Mouse (Mus musculus) urinary bladder, postnatal 10 days (tissue): ENCODE measurements around the gene Kansl1.
"Not testable (repeated sequence)": the region's sequence is repeated elsewhere in the genome, so short reads cannot be mapped to it uniquely, and the experiment has no call there.

ENCODE experiments used
- DNase-seq: peaks from one replicate; pipeline ENCODE4 v3.0.0; 2022; ENCODE audit warnings: low spot score

The Kansl1 gene

GRCm38 (mm10) chr11:104468751-104469268 lies at the start of gene Kansl1:
Kansl1 (minus strand) TSS chr11:104468861.
- no peak for DNase-seq

DNA sequence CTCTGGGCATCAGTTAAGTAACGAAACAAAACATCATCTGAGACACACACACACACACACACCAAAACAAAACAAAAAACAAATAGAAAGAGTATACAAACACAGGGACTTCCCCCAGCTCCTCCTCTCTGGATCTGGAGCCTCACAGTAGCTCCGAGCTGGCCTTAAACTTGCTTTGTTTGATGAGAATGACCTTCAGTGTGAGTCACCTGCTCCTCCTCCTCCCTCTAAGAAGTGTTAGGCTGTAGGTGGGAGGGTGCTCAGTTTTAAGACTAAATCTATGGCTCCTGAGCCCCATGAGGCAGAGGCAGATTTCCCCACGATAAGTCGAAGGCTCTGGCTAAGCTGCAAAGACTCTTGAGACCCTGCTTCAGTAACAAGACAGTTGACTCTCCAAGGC lies 43.8 kb upstream of the Kansl1 start:
- no peak for DNase-seq

GRCm38 (mm10) chr11:104510606-104511005 lies 41.9 kb upstream of the Kansl1 start:
- DNase-seq: no peak

DNA sequence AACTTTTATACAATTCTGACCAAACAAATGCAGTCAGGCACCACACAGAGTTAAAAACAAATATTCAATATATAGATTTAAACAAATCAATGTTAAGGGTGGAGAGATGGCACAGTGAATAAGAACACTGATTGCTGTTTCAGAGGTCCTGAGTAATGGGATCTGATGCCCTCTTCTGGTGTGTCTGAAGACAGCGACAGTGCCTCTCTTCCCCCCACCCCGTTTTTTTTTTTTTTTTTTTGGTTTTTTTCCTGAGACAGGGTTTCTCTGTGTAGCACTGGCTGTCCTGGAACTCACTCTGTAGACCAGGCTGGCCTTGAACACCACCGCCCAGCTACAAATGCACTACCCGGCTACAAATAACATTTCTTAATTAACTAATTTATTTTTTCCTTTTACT lies 39.8 kb upstream of the Kansl1 start:
- DNase-seq: no peak

- no peak for DNase-seq
These were observed 19.6 kb upstream of the Kansl1 start for GRCm38 (mm10) chr11:104488292-104488691.

DNA sequence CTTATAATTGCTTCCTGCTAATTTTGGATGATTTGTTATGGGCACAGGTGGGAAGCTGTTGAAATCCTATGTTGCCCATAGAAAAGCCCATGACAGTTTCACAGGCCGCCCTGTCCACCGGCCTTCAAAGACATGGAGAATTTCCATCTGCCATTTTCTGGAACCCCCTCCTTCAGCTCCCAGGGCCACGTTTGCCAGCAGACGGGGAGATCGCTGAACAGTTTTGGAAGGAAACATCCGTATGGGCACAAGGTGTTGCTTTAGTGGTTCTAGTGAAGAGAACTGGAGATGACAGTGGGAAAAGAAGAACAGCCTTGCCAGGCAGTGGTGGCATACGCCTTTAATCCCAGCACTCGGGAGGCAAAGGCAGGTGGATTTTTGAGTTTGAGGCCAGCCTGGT lies 13.3 kb upstream of the Kansl1 start:
- DNase-seq: no peak

- no peak for DNase-seq
These were observed 10.8 kb upstream of the Kansl1 start for GRCm38 (mm10) chr11:104479505-104479904.

DNA sequence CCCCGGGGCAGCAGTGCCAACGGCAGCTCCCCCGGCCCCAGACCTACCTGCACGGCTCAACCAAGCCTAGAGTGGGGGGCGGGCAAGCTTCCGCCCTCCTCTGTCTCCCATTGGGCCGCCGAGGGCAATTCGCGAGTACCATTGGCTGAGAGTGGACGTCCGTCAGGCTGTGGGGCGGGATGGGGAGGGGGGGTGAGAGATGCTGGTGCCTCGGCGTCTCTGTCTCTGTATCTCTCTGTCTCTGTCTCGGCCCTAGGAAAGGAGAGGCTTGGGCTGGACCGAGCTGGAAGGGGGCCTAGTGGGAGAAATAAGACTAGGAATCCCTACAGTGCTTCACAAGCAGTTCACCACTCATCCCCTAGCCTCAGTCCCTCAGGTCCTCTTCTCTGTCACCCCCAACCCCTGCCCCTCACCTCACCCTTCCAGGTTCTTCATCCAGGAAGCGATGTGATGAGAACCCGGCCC lies 742 bp upstream of the Kansl1 start:
- peak; percentile 70 for DNase-seq

DNA sequence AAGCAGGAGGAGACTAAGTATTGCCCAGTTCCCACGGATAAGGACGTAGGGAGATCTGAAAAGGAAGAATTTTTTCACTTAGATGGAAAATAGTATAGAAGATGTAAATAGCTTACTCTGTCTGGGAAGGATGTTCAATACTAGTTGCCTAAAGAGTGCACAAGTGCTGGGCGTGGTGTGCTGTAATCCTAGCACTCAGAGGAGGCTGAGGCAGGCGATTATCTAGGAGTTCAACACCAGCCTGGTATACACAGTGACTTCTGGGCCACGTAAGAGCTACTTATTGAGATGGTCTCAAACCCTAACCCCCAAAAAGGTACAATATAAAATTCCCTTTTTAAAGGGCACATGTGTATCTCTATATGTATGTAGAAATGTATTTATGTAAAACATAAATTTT lies 963 bp downstream of the Kansl1 start:
- DNase-seq: no peak

- no peak for DNase-seq
These were observed 7.1 kb downstream of the Kansl1 start for GRCm38 (mm10) chr11:104461551-104461950.

GRCm38 (mm10) chr11:104459671-104460070 lies 9.0 kb downstream of the Kansl1 start:
- DNase-seq: no peak

DNA sequence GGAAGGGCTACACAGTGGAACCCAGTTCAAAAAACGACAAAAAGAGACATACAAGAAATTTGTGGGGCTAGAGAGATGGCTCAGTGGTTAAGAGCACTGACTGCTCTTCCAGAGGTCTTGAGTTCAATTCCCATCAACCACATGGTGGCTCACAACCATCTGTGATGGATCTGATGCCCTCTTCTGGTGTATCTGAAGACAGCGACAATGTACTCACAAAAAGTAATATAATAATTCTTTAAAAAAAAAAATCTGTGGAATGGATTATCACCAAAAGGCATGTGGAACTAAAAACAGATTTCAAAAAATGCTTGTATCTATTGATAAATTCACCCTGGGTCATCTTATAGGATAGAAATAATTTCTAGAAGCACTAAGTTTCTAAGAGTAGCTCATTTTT lies 10.2 kb downstream of the Kansl1 start:
- DNase-seq: no peak

DNA sequence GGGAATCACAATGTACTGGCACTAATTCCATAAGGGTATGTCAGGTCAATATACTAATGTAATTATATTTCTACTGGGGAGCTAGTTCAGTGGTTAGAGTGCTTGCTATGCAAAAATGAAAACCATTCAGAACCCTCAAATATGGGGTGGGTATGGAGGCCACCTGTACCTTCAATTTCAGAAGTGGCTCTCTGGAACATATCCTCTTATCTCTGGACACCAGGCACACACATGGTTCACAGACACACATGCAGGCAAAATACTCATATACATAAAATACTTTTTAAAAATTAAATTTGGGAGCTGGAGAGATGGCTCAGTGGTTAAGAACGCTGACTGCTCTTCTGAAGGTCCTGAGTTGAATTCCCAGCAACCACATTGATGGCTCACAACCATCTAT lies 16.0 kb downstream of the Kansl1 start:
- DNase-seq: no peak

DNA sequence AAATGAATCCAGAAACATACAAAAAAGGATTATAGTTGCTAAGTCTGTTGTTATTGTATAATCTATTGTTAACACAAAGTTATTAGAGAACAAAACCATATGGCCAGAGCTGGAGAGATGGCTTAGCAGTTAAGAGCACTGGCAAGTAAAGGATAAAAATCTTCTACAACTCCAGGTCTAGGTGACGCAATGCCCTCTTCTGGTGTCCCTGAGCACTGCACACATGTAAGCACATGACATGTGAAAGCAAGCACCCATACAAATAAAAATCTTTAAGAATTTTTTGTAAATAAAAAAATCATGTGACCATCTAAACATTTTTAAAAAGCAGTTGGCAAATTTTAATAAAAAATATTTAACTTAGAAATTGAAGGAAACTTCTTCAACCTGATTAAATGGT lies 17.4 kb downstream of the Kansl1 start:
- DNase-seq: no peak

- not testable (repeated sequence) for DNase-seq
These were observed 20.2 kb downstream of the Kansl1 start for GRCm38 (mm10) chr11:104448499-104448898.

DNA sequence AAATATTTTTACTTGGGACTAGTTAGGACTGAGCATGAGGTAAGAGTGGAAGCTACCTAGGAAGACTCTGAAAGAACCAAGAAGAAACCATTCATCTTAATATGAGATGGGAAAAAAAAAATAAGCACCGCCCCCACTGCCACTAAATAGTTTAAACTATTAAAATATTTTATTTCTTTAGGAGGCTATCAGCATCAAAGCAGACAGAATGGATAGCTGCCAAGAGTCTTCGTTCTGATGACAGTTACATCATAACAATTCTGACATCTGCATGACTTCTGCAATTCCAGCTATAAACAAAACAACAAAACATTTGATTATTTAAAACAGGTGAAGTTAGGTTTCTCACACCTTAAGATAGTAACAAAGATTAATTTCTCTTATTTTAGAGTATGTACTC lies 23.1 kb downstream of the Kansl1 start:
- DNase-seq: no peak

DNA sequence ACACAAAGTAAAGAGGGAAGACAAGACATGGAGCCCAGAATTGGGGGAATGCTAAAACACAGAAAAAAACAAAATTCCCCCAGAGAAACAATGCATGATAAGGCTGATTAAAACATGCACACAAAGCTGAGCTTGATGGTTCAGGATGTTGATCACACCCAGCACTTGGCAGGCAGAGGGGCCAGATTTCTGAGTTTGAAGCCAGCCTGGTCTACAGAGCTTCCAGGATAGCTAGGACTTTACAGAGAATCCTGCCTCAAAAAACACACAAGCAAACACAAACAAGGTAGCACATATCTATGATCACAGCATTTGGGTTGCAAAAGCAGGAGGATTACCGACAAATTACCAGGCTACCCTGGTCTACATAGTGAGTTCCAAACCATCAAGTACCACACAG lies 23.6 kb downstream of the Kansl1 start:
- DNase-seq: no peak

GRCm38 (mm10) chr11:104443359-104443758 lies 25.3 kb downstream of the Kansl1 start:
- no peak for DNase-seq

- peak; percentile 84 for DNase-seq
These were observed 26.1 kb downstream of the Kansl1 start for GRCm38 (mm10) chr11:104442333-104443136.

GRCm38 (mm10) chr11:104441475-104442332 lies 27.0 kb downstream of the Kansl1 start:
- peak; percentile 36 for DNase-seq

DNA sequence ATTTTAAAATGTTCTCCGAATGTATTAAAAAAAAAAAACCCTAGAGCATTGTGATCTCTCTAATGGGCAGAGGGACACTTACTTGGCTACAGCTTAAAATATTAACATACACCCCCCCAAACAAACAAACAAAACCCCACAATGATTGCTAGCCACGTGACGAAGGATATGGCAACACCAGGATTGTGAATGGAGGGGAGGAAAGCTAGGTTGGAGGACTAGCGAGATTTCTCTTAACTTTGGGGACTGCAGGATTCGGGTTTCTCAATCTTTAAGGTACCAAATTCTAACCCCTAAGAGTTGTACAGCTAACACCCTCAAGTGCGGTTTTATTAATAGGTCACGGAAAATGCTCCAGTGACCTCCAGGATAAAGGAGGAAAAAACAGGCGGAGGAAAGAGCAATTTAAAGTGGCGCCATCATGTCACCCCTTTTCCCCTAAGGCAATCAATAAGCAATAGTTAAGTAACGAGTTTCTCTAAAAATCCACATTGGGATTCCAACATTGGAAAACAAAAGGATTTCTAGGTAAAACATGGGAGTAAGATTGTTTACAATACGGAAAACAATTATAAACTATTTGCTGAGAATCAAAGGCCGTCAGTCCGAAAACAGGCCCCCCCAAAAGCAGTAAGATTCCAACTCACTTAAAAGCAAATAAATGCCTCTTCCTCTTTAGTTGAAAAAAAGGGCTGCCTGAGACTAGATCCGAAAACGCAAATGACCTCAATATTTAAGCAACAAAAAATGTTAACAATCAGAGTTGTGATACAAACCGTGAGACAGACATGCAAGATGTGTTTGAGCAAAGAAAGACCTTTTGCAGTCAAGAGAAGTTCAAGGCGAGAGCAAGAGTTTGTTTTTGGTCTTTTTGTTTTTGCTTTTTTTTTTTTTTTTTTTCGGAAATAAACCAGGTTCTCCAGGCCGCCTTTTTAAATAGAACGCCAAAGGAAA lies 27.9 kb downstream of the Kansl1 start:
- no peak for DNase-seq

DNA sequence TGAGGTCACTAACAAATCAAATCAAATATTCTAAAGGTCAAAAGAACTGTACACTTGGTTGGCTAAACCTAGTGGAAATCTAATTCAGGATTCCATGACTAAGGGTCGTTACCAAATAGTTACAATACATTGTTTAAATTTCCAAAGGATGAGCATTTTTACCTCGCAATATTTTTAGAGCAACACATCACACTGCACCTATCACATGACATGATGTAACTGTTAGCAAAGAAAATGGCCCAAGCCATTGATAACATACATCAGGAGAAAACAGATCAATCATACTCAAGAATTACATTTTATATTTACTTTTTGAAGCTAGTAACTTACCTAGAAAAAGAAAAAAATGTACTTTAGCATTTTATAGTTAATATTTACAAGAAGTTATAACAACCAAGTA lies 29.0 kb downstream of the Kansl1 start:
- no peak for DNase-seq
